Mouse (Mus musculus): Measurements from ENCODE around the gene Sema3d.

Gene Sema3d

GRCm38 (mm10) chr5:12634227-12634980 is 251.2 kb downstream of the Sema3d start:
- DNase-seq (ENCODE audit: low read depth, low spot score): no peak

- DNase-seq (ENCODE audit: low read depth, low spot score): no peak
Observed at GRCm38 (mm10) chr5:12637763-12638468, 254.7 kb downstream of the Sema3d start.
